Mouse (Mus musculus) MEL (cell line): ENCODE results near the gene Gm28305. TPM values are rescaled to one million over a fixed set of nuclear protein-coding genes. Genes with fewer than 3 reads are reported as not detected.

ENCODE experiments used
- DNase-seq: peaks from one replicate; pipeline ENCODE4 v3.0.0; 2011; ENCODE audit warnings: low read depth, low spot score
- H3K27ac ChIP-seq: 2 replicates; pipeline ENCODE4 v1.5.1; 2012; ENCODE audit warnings: low read depth, mild to moderate bottlenecking, control low read depth, low read length, moderate library complexity; ENCODE audit not compliant: control insufficient read depth
- H3K27me3 ChIP-seq, 2 experiments: fragments of 150-350 bp in 1 of 2; sonication (generic) in 1 of 2; 2 replicates each; pipeline ENCODE4 v1.6.1; 2012; ENCODE audit warnings: low read length in 2 of 2, mild to moderate bottlenecking in 2 of 2, improper control_type of control experiment in 1 of 2, moderate library complexity in 1 of 2; ENCODE audit not compliant: insufficient read depth in 2 of 2, control insufficient read depth in 1 of 2
- H3K36me3 ChIP-seq, 2 experiments: 2 replicates each; pipeline ENCODE4 v1.6.1; 2012 to 2014; ENCODE audit warnings: low read length in 2 of 2, improper control_type of control experiment in 1 of 2, inconsistent platforms in 1 of 2, mild to moderate bottlenecking in 1 of 2; ENCODE audit not compliant: insufficient read depth in 2 of 2, control insufficient read depth in 1 of 2
- H3K4me1 ChIP-seq, 2 experiments: fragments of 150-350 bp in 1 of 2; sonication (generic) in 1 of 2; 2 replicates each; pipeline ENCODE4 v1.6.1; 2012; ENCODE audit warnings: low read length in 2 of 2, improper control_type of control experiment in 1 of 2, mild to moderate bottlenecking in 1 of 2; ENCODE audit not compliant: insufficient read depth in 2 of 2, control insufficient read depth in 1 of 2
- H3K4me3 ChIP-seq, 2 experiments: fragments of 150-350 bp in 1 of 2; sonication (generic) in 1 of 2; 2 replicates each; pipeline ENCODE4 v1.5.1; 2012; ENCODE audit warnings: low read depth in 2 of 2, low read length in 2 of 2, mild to moderate bottlenecking in 2 of 2, moderate library complexity in 2 of 2, control low read depth in 1 of 2, improper control_type of control experiment in 1 of 2; ENCODE audit not compliant: control insufficient read depth in 1 of 2, insufficient read depth in 1 of 2
- H3K79me2 ChIP-seq: 2 replicates; pipeline ENCODE4 v1.6.1; 2012; ENCODE audit warnings: mild to moderate bottlenecking, low read length, moderate library complexity; ENCODE audit not compliant: control insufficient read depth, poor library complexity, insufficient read depth
- H3K9ac ChIP-seq: 2 replicates; pipeline ENCODE4 v1.6.1; 2012; ENCODE audit warnings: low read depth, mild to moderate bottlenecking, control low read depth, low read length, moderate library complexity; ENCODE audit not compliant: control insufficient read depth, poor library complexity, severe bottlenecking
- H3K9me3 ChIP-seq: fragments of 150-350 bp; sonication (generic); replicated peaks from 2 replicates; pipeline ENCODE4 v1.6.1; 2012; ENCODE audit warnings: mild to moderate bottlenecking, low read length, improper control_type of control experiment, moderate library complexity; ENCODE audit not compliant: insufficient read depth
- CTCF ChIP-seq, 3 experiments: IDR thresholded peaks in 2 of 3; conservative IDR thresholded peaks in 1 of 3; 2 replicates each; pipeline ENCODE4 v1.5.1; 2011 to 2012; ENCODE audit warnings: low read length in 3 of 3, low read depth in 2 of 3, mild to moderate bottlenecking in 2 of 3, improper control_type of control experiment in 1 of 3, inconsistent platforms in 1 of 3, mixed read lengths in 1 of 3, moderate library complexity in 1 of 3; ENCODE audit not compliant: control insufficient read depth in 1 of 3, insufficient read depth in 1 of 3, poor library complexity in 1 of 3, severe bottlenecking in 1 of 3
- GATA1 ChIP-seq: IDR thresholded peaks from 2 replicates; pipeline ENCODE4 v1.6.1; 2011; ENCODE audit warnings: low read depth, low read length, improper control_type of control experiment
- KAT2A ChIP-seq: conservative IDR thresholded peaks from 2 replicates; pipeline ENCODE4 v1.6.1; 2012; ENCODE audit warnings: low read depth, low read length, improper control_type of control experiment, inconsistent platforms
- MAFK ChIP-seq: IDR thresholded peaks from 2 replicates; pipeline ENCODE4 v1.6.1; 2011; ENCODE audit warnings: low read depth, mild to moderate bottlenecking, low read length, improper control_type of control experiment, borderline replicate concordance
- MEF2A ChIP-seq: IDR thresholded peaks from 2 replicates; pipeline ENCODE4 v1.6.1; 2014; ENCODE audit warnings: low read depth, mild to moderate bottlenecking, inconsistent platforms, low read length, improper control_type of control experiment; ENCODE audit not compliant: poor library complexity, insufficient replicate concordance, severe bottlenecking; ENCODE audit errors: extremely low read depth
- MXI1 ChIP-seq: IDR thresholded peaks from 2 replicates; pipeline ENCODE4 v1.6.1; 2011; ENCODE audit warnings: mild to moderate bottlenecking, low read depth, low read length, improper control_type of control experiment
- RAD21 ChIP-seq: IDR thresholded peaks from 2 replicates; pipeline ENCODE4 v1.6.1; 2011; ENCODE audit warnings: mild to moderate bottlenecking, low read depth, low read length, improper control_type of control experiment
- SMC3 ChIP-seq: IDR thresholded peaks from 2 replicates; pipeline ENCODE4 v1.6.1; 2011; ENCODE audit warnings: low read depth, low read length, improper control_type of control experiment
- TBP ChIP-seq: IDR thresholded peaks from 2 replicates; pipeline ENCODE4 v1.8.0; 2011; ENCODE audit warnings: low read depth, low read length, improper control_type of control experiment
- TCF12 ChIP-seq: IDR thresholded peaks from 2 replicates; pipeline ENCODE4 v1.6.1; 2014; ENCODE audit warnings: low read depth, mild to moderate bottlenecking, inconsistent platforms, low read length, improper control_type of control experiment, moderate library complexity
- USF2 ChIP-seq, 2 experiments: IDR thresholded peaks; 2 replicates each; pipeline ENCODE4 v1.6.1; 2011 to 2012; ENCODE audit warnings: improper control_type of control experiment in 2 of 2, low read length in 2 of 2, borderline replicate concordance in 1 of 2, inconsistent platforms in 1 of 2, low read depth in 1 of 2, mild to moderate bottlenecking in 1 of 2; ENCODE audit not compliant: insufficient read depth in 1 of 2
- ZC3H11A ChIP-seq: IDR thresholded peaks from 2 replicates; pipeline ENCODE4 v1.6.1; 2012; ENCODE audit warnings: low read depth, mild to moderate bottlenecking, inconsistent platforms, low read length, improper control_type of control experiment
- polyA plus RNA-seq, 2 experiments: library from polyadenylated mRNA; stranded (reverse) in 1 of 2; unstranded in 1 of 2; fragments of >175 nt in 1 of 2; fragments of >200 nt in 1 of 2; gene quantifications; 2 replicates each; pipeline versions ENCODE4 v1.2.1 to v1.2.4; 2012; ENCODE audit warnings: low replicate concordance in 2 of 2, low read depth in 1 of 2; ENCODE audit not compliant: insufficient read length in 2 of 2, insufficient read depth in 1 of 2, missing spikeins in 1 of 2
- total RNA-seq: library from RNA; depleted of rRNA; stranded (reverse); fragments of 300-350 nt; gene quantifications from 2 replicates; pipeline ENCODE4 v1.2.3, GENCODE M21; 2012

Gm28305 gene
- total and polyA plus RNA-seq, 3 experiments: not detected

- TF ChIP-seq GATA1: peak; percentile 75
These were observed 29.8 kb downstream of the Gm28305 start (continued) for GRCm38 (mm10) chr9:104070241-104070640.

GRCm38 (mm10) chr9:104070863-104071604 lies 30.6 kb downstream of the Gm28305 start:
- TF ChIP-seq MAFK: no peak
- H3K36me3 ChIP-seq: peaks cover 0 to 16% of the 10 kb centered on the region in 2 experiments; a peak in 3 of 4 replicates
- DNase-seq: peak; percentile 26
- H3K79me2 ChIP-seq: no peaks in the 10 kb centered on the region
- H3K27ac ChIP-seq: peak overlapping the region; percentile 66
- no peak overlapping the region for H3K4me3 ChIP-seq
- no peaks in the 10 kb centered on the region for H3K9me3 ChIP-seq
- H3K27me3 ChIP-seq: no peaks in the 10 kb centered on the region
- peaks cover 6 to 13% of the 10 kb centered on the region in 2 experiments for H3K4me1 ChIP-seq
- H3K9ac ChIP-seq: no peak overlapping the region

DNA sequence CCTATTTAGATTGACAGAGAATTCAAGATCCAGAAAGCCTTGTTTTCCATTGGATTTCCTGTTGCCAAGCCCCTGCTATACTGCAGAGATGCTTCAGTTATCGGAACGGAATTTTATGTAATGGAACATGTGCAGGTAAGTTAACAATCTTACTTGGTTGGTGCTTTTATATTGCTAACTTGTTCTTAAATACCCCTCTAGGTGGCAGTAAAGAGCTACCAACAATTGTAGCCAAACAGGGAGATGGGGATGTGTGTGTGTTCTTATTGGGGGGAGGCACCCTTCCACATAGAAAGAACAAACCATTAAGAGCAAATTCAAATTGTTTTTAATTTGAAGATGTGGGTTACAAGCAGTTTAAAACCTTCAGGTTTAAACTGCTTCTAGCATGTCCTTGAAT lies 35.3 kb downstream of the Gm28305 start:
- no peaks in the 10 kb centered on the region for H3K9me3 ChIP-seq

GRCm38 (mm10) chr9:104078780-104079179 lies 38.3 kb downstream of the Gm28305 start:
- no peak overlapping the region for H3K27ac ChIP-seq
- peaks cover 0 to 2% of the 10 kb centered on the region in 2 experiments; a peak in 2 of 4 replicates for H3K36me3 ChIP-seq
- H3K79me2 ChIP-seq: no peaks in the 10 kb centered on the region
- H3K4me1 ChIP-seq: no peaks in the 10 kb centered on the region
- H3K4me3 ChIP-seq: no peak overlapping the region
- no peak for DNase-seq
- no peak for TF ChIP-seq SMC3
- TF ChIP-seq MEF2A: no peak
- no peak for TF ChIP-seq TCF12
- TF ChIP-seq USF2 (IDR thresholded peaks at IDR 0.05; ENCODE audit: borderline replicate concordance in 1 of 2, insufficient read depth in 1 of 2, low read depth in 1 of 2, low read length in 2 of 2): no peak
- no peak for TF ChIP-seq KAT2A
- TF ChIP-seq CTCF (IDR thresholded peaks at IDR 0.05 in 2 of 3, conservative IDR thresholded peaks at IDR 0.05 in 1 of 3; ENCODE audit: control insufficient read depth in 1 of 3, insufficient read depth in 1 of 3, low read depth in 2 of 3, low read length in 3 of 3, poor library complexity in 1 of 3, severe bottlenecking in 1 of 3): no peak
- TF ChIP-seq RAD21: no peak
- TF ChIP-seq TBP: no peak
- H3K9ac ChIP-seq: no peak overlapping the region
- H3K27me3 ChIP-seq: no peaks in the 10 kb centered on the region
- no peaks in the 10 kb centered on the region for H3K9me3 ChIP-seq

More for the DNA sequence above, 35.3 kb downstream of the Gm28305 start:
- peak; percentile 54 for TF ChIP-seq SMC3
- 0 out of 2 replicates have a peak, but pooled peaks have one; percentile 20 for TF ChIP-seq MXI1
- TF ChIP-seq RAD21: peak; percentile 63
- TF ChIP-seq CTCF (IDR thresholded peaks at IDR 0.05 in 2 of 3, conservative IDR thresholded peaks at IDR 0.05 in 1 of 3; ENCODE audit: control insufficient read depth in 1 of 3, insufficient read depth in 1 of 3, low read depth in 2 of 3, low read length in 3 of 3, poor library complexity in 1 of 3, severe bottlenecking in 1 of 3): peak in 2 of 3 experiments; percentile 70 to 73; a peak in 4 of 6 replicates
- TF ChIP-seq ZC3H11A: no peak
- TF ChIP-seq, all 39 proteins: peak for 4
- no peaks in the 10 kb centered on the region for H3K79me2 ChIP-seq
- peaks cover 3 to 9% of the 10 kb centered on the region in 2 experiments for H3K4me1 ChIP-seq
- no peak overlapping the region for H3K27ac ChIP-seq
- H3K9ac ChIP-seq: no peak overlapping the region
- peaks cover 0 to 10% of the 10 kb centered on the region in 2 experiments; a peak in 3 of 4 replicates for H3K36me3 ChIP-seq
- DNase-seq: peak; percentile 70
- no peak overlapping the region for H3K4me3 ChIP-seq
- H3K27me3 ChIP-seq: no peaks in the 10 kb centered on the region
